Mouse (Mus musculus): ENCODE results near the gene Filip1. TPM values are rescaled to one million over a fixed set of nuclear protein-coding genes. Genes with fewer than 3 reads are reported as not detected.

Gene Filip1
- total and polyA plus RNA-seq, 3 experiments: 0.71 to 1.5 (median 1.3) TPM

DNA sequence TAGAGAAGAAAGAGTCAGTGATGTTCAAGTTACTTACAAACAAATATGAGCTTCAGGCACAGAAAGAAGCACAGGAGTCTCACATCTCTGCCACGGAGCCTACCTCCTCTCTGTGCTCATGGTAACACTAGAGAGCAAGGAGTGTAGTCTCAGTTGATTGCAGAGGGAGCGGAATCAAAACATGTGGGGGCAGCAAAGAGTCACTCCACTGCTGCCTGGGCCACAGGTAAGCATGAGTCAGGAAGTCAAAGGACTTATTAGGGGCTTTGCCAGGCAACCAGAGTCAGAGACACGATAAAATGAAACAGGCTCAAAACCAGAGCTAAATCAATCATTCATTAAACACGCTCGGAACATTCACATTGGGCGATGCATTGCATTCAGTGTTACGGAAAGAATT lies 146.7 kb downstream of the Filip1 start:
- Histone ChIP-seq H3K36me3 (replicated peaks in 1 of 2; ENCODE audit: control insufficient read depth in 1 of 2, insufficient read depth in 1 of 2, low read length in 1 of 2) (no peaks in the 10 kb centered on the region), H3K27ac (ENCODE audit: insufficient read depth, low read depth) (no peak overlapping the region), H3K27me3 (replicated peaks) (no peaks in the 10 kb centered on the region), H3K79me2 (replicated peaks; ENCODE audit: control insufficient read depth, extremely low read depth, insufficient read depth, poor library complexity, severe bottlenecking) (no peaks in the 10 kb centered on the region), H3K9me3 (replicated peaks; ENCODE audit: low read length) (no peaks in the 10 kb centered on the region), H3K4me2 (ENCODE audit: insufficient read depth, low read depth, poor library complexity, severe bottlenecking) (no peak overlapping the region), H3K4me1 (ENCODE audit: control insufficient read depth in 1 of 2, insufficient read depth in 2 of 2) (no peaks in the 10 kb centered on the region), H3K9ac (ENCODE audit: insufficient read depth, low read depth) (no peak overlapping the region), H3K4me3 (replicated peaks in 1 of 3; ENCODE audit: low read depth in 2 of 3, low read length in 2 of 3, poor library complexity in 1 of 3) (no peak overlapping the region)
- in situ Hi-C loops (cut with MboI; ENCODE audit: low pct_ligation_motif_present, low pct_unique_long_range_greater_than_20kb, low sequenced_read_pairs) (no loop called here), dilution Hi-C loops (cut with MboI; ENCODE audit: extremely low pct_ligation_motif_present, extremely low pct_unique_long_range_greater_than_20kb, low sequenced_read_pairs) (no loop called here)
- peak; percentile 15 for DNase-seq (ENCODE audit: extremely low read depth)
- TF ChIP-seq RAD21 (IDR thresholded peaks at IDR 0.05; ENCODE audit: low read depth, low read length) (peak; percentile 53), SMC3 (IDR thresholded peaks at IDR 0.05; ENCODE audit: low read depth, low read length) (peak; percentile 58), MAX (IDR thresholded peaks at IDR 0.05; ENCODE audit: low read length) (no peak), POLR2AphosphoS2 (IDR thresholded peaks at IDR 0.05; ENCODE audit: low read depth, low read length) (no peak), CTCF (conservative IDR thresholded peaks at IDR 0.05 in 1 of 2, IDR thresholded peaks at IDR 0.05 in 1 of 2; ENCODE audit: low read depth in 2 of 2, low read length in 2 of 2) (peak in 1 of 2 experiments; percentile 61; a peak in 2 of 4 replicates), JUN (IDR thresholded peaks at IDR 0.05; ENCODE audit: insufficient read depth, low read depth, low read length) (no peak)

DNA sequence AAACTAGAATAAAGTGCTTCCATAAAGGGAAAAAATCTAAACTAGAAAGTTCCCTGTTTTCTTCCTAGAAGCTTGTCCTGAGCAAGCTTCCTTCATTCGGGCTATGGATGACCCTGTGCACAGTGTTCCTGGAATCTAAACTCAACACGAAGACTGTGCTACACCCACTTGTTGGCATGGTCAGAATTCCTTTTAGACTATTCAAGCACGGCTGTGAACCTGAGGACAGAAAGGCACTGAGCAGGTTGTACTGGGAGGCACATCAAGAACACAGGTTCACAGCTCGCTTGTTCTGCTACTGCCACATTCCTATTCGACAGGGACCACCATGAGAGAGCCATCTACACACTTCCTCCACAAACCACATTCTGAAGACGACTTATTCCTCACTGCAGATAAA lies 150.1 kb downstream of the Filip1 start:
- no peak for DNase-seq (ENCODE audit: extremely low read depth)
- Histone ChIP-seq H3K27ac (ENCODE audit: insufficient read depth, low read depth) (no peak overlapping the region), H3K79me2 (replicated peaks; ENCODE audit: control insufficient read depth, extremely low read depth, insufficient read depth, poor library complexity, severe bottlenecking) (no peaks in the 10 kb centered on the region), H3K27me3 (replicated peaks) (no peaks in the 10 kb centered on the region), H3K9me3 (replicated peaks; ENCODE audit: low read length) (no peaks in the 10 kb centered on the region), H3K4me2 (ENCODE audit: insufficient read depth, low read depth, poor library complexity, severe bottlenecking) (no peak overlapping the region), H3K9ac (ENCODE audit: insufficient read depth, low read depth) (no peak overlapping the region), H3K4me1 (ENCODE audit: control insufficient read depth in 1 of 2, insufficient read depth in 2 of 2) (no peaks in the 10 kb centered on the region), H3K36me3 (replicated peaks in 1 of 2; ENCODE audit: control insufficient read depth in 1 of 2, insufficient read depth in 1 of 2, low read length in 1 of 2) (no peaks in the 10 kb centered on the region), H3K4me3 (replicated peaks in 1 of 3; ENCODE audit: low read depth in 2 of 3, low read length in 2 of 3, poor library complexity in 1 of 3) (no peak overlapping the region)
- in situ Hi-C loops (cut with MboI; ENCODE audit: low pct_ligation_motif_present, low pct_unique_long_range_greater_than_20kb, low sequenced_read_pairs): no loop called here
- dilution Hi-C loops (cut with MboI; ENCODE audit: extremely low pct_ligation_motif_present, extremely low pct_unique_long_range_greater_than_20kb, low sequenced_read_pairs): no loop called here
- no peak for TF ChIP-seq ZC3H11A (IDR thresholded peaks at IDR 0.05; ENCODE audit: low read depth, low read length)
- TF ChIP-seq USF2 (conservative IDR thresholded peaks at IDR 0.05; ENCODE audit: low read depth, low read length): no peak
- no peak for TF ChIP-seq ETS1 (conservative IDR thresholded peaks at IDR 0.05; ENCODE audit: low read depth, low read length)
- TF ChIP-seq ZNF384 (IDR thresholded peaks at IDR 0.05; ENCODE audit: low read depth, low read length): no peak
- no peak for TF ChIP-seq NRF1 (IDR thresholded peaks at IDR 0.05; ENCODE audit: low read depth, low read length)
- TF ChIP-seq CTCF (conservative IDR thresholded peaks at IDR 0.05 in 1 of 2, IDR thresholded peaks at IDR 0.05 in 1 of 2; ENCODE audit: low read depth in 2 of 2, low read length in 2 of 2): no peak

DNA sequence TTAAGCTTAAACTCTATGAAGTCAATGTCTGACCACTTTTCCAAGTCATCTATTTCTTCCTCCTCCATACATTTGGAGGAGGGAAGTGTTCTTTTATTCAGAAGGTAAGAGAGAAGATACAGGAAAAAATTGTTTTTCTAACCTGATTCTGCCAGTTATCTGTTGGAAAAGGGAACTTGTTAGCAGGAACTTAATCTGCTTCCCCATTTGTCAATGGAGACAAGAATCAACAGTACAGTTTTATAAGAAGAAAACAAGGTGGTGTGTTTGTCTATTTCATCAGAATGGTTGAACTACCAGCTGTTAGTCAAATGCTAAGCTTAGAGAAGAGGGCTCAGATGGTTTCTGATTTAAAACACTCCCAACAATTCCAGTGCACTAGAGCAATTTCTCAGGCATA lies 165.6 kb downstream of the Filip1 start:
- no peak overlapping the region for H3K4me3 ChIP-seq (replicated peaks in 1 of 3; ENCODE audit: low read depth in 2 of 3, low read length in 2 of 3, poor library complexity in 1 of 3)
- peaks cover 0 to 3% of the 10 kb centered on the region in 2 experiments; a peak in 3 of 4 replicates for H3K4me1 ChIP-seq (ENCODE audit: control insufficient read depth in 1 of 2, insufficient read depth in 2 of 2)
- H3K4me2 ChIP-seq (ENCODE audit: insufficient read depth, low read depth, poor library complexity, severe bottlenecking): no peak overlapping the region
- no peaks in the 10 kb centered on the region for H3K27me3 ChIP-seq (replicated peaks)
- DNase-seq (ENCODE audit: extremely low read depth): no peak
- dilution Hi-C loops (cut with MboI; ENCODE audit: extremely low pct_ligation_motif_present, extremely low pct_unique_long_range_greater_than_20kb, low sequenced_read_pairs): no loop called here
- H3K9ac ChIP-seq (ENCODE audit: insufficient read depth, low read depth): no peak overlapping the region
- TF ChIP-seq TBP (conservative IDR thresholded peaks at IDR 0.05; ENCODE audit: low read depth, low read length) (no peak), MAFK (IDR thresholded peaks at IDR 0.05; ENCODE audit: insufficient replicate concordance, low read length) (no peak), ZC3H11A (IDR thresholded peaks at IDR 0.05; ENCODE audit: low read depth, low read length) (no peak), MYC (IDR thresholded peaks at IDR 0.05; ENCODE audit: low read depth, low read length) (no peak), SIN3A (IDR thresholded peaks at IDR 0.05; ENCODE audit: low read length) (no peak), JUND (conservative IDR thresholded peaks at IDR 0.05; ENCODE audit: low read depth, low read length) (no peak), GABPA (IDR thresholded peaks at IDR 0.05; ENCODE audit: insufficient replicate concordance, low read depth, low read length) (no peak), POLR2A (IDR thresholded peaks at IDR 0.05; ENCODE audit: low read depth, low read length) (no peak), CTCF (conservative IDR thresholded peaks at IDR 0.05 in 1 of 2, IDR thresholded peaks at IDR 0.05 in 1 of 2; ENCODE audit: low read depth in 2 of 2, low read length in 2 of 2) (no peak), JUN (IDR thresholded peaks at IDR 0.05; ENCODE audit: insufficient read depth, low read depth, low read length) (no peak), ETS1 (conservative IDR thresholded peaks at IDR 0.05; ENCODE audit: low read depth, low read length) (no peak), RAD21 (IDR thresholded peaks at IDR 0.05; ENCODE audit: low read depth, low read length) (no peak), USF2 (conservative IDR thresholded peaks at IDR 0.05; ENCODE audit: low read depth, low read length) (no peak), HCFC1 (IDR thresholded peaks at IDR 0.05; ENCODE audit: low read depth, low read length) (no peak), ELF1 (IDR thresholded peaks at IDR 0.05; ENCODE audit: low read depth, low read length) (no peak)
- H3K79me2 ChIP-seq (replicated peaks; ENCODE audit: control insufficient read depth, extremely low read depth, insufficient read depth, poor library complexity, severe bottlenecking): no peaks in the 10 kb centered on the region
- H3K36me3 ChIP-seq (replicated peaks in 1 of 2; ENCODE audit: control insufficient read depth in 1 of 2, insufficient read depth in 1 of 2, low read length in 1 of 2): no peaks in the 10 kb centered on the region
- in situ Hi-C loops (cut with MboI; ENCODE audit: low pct_ligation_motif_present, low pct_unique_long_range_greater_than_20kb, low sequenced_read_pairs): no loop called here
- H3K9me3 ChIP-seq (replicated peaks; ENCODE audit: low read length): no peaks in the 10 kb centered on the region
- no peak overlapping the region for H3K27ac ChIP-seq (ENCODE audit: insufficient read depth, low read depth)

Measured in CH12.LX (cell line).